ENCODE assay signal across 8 mouse cellular contexts in genomic region chr4:154026441-154026761, GRCm38 (mm10). TPM values are rescaled to one million over a fixed set of nuclear protein-coding genes. Genes with fewer than 3 reads are reported as not detected.
DNase-seq lines count a peak whose midpoint lies in the region; ATAC-seq and TF ChIP-seq lines count a peak whose summit lies in the region.

No protein-coding gene starts in this region.

- DNase-seq in heart, adult 8-10 months (ENCODE audit: low spot score) = no peak
- DNase-seq in G1E (ENCODE audit: low spot score) = no peak
- DNase-seq in hindbrain, embryonic 11.5 days (ENCODE audit: low spot score) = no peak
- no peak for DNase-seq in midbrain, embryonic 10.5 days (ENCODE audit: low spot score)
- no peak for DNase-seq in right cerebral cortex, postnatal 10 days (ENCODE audit: low spot score in 2 of 2)
- no peak for DNase-seq in left cerebral cortex, postnatal 4 days
- DNase-seq in retina, embryonic 14.5 days (ENCODE audit: low spot score) = no peak

- H3K27ac ChIP-seq in heart, embryonic 13.5 days (replicated peaks) = peak overlapping the region; percentile 81; the same call in 1 of the 2 replicates
- H3K27ac ChIP-seq in hindbrain, embryonic 11.5 days (ENCODE audit: low read depth, low read length) = no peak overlapping the region
- peak overlapping the region; percentile 69; the same call in 1 of the 2 replicates for H3K27ac ChIP-seq in midbrain, embryonic 10.5 days (replicated peaks)

- no peak for ATAC-seq in heart, embryonic 13.5 days (ENCODE audit: extremely low read depth, insufficient number of reproducible peaks, low FRiP score, low TSS enrichment)
- no peak for ATAC-seq in G1E (ENCODE audit: extremely low read depth, insufficient number of reproducible peaks, low FRiP score, poor library complexity, severe bottlenecking)
- no peak for ATAC-seq in hindbrain, embryonic 11.5 days (ENCODE audit: low FRiP score)

- intact Hi-C loops in left cerebral cortex, postnatal 4 days (cut with DNase I) = no loop called here

- H3K27me3 ChIP-seq in heart, embryonic 13.5 days (replicated peaks) = peaks cover 13% of the 10 kb centered on the region; the same call in 1 of the 2 replicates
- no peaks in the 10 kb centered on the region for H3K27me3 ChIP-seq in G1E (ENCODE audit: insufficient read depth, low read length)
- H3K27me3 ChIP-seq in hindbrain, embryonic 11.5 days (ENCODE audit: control insufficient read depth, insufficient read depth, low read length) = peaks cover 7% of the 10 kb centered on the region; the same call in 1 of the 2 replicates
- H3K27me3 ChIP-seq in midbrain, embryonic 10.5 days (ENCODE audit: low read depth, poor library complexity, severe bottlenecking) = peaks cover 35% of the 10 kb centered on the region

- H3K4me3 ChIP-seq in heart, embryonic 13.5 days = peak overlapping the region; percentile 63
- H3K4me3 ChIP-seq in G1E (ENCODE audit: low read depth, low read length) = peak overlapping the region; percentile 89
- peak overlapping the region; percentile 24 for H3K4me3 ChIP-seq in hindbrain, embryonic 11.5 days (ENCODE audit: low read depth, low read length)
- H3K4me3 ChIP-seq in midbrain, embryonic 10.5 days = peak overlapping the region; percentile 54

- H3K4me2 ChIP-seq in heart, embryonic 13.5 days = peak overlapping the region; percentile 86
- peak overlapping the region; percentile 54 for H3K4me2 ChIP-seq in hindbrain, embryonic 11.5 days (replicated peaks; ENCODE audit: low read depth, low read length)

- H3K9me3 ChIP-seq in heart, embryonic 13.5 days = no peaks in the 10 kb centered on the region
- H3K9me3 ChIP-seq in G1E (replicated peaks) = no peaks in the 10 kb centered on the region
- H3K9me3 ChIP-seq in hindbrain, embryonic 11.5 days (ENCODE audit: control insufficient read depth, low read length) = no peaks in the 10 kb centered on the region
- no peaks in the 10 kb centered on the region for H3K9me3 ChIP-seq in midbrain, embryonic 10.5 days (replicated peaks)

- TF ChIP-seq CTCF in G1E (IDR thresholded peaks at IDR 0.05; ENCODE audit: low read depth, low read length) = no peak

- H3K9ac ChIP-seq in heart, embryonic 13.5 days = peak overlapping the region; percentile 78
- H3K9ac ChIP-seq in hindbrain, embryonic 11.5 days (ENCODE audit: low read depth, low read length) = no peak overlapping the region

- H3K4me1 ChIP-seq in heart, embryonic 13.5 days = peaks cover 50% of the 10 kb centered on the region
- H3K4me1 ChIP-seq in G1E (ENCODE audit: insufficient read depth, low read depth, low read length) = peaks cover 64% of the 10 kb centered on the region
- peaks cover 6% of the 10 kb centered on the region; the same call in 1 of the 2 replicates for H3K4me1 ChIP-seq in hindbrain, embryonic 11.5 days (replicated peaks; ENCODE audit: control insufficient read depth, insufficient read depth, low read length)
- H3K4me1 ChIP-seq in midbrain, embryonic 10.5 days = peaks cover 40% of the 10 kb centered on the region

- 29% methylated on average over 2 of the region's 2 CpGs for WGBS in heart, embryonic 13.5 days
- 26% methylated on average over 2 of the region's 2 CpGs for WGBS in hindbrain, embryonic 11.5 days
- WGBS in midbrain, embryonic 10.5 days = 31% methylated on average over 2 of the region's 2 CpGs

- H3K36me3 ChIP-seq in heart, embryonic 13.5 days = peaks cover 13% of the 10 kb centered on the region
- peaks cover 69% of the 10 kb centered on the region for H3K36me3 ChIP-seq in G1E (replicated peaks)
- no peaks in the 10 kb centered on the region; the same call in 1 of the 2 replicates for H3K36me3 ChIP-seq in hindbrain, embryonic 11.5 days (ENCODE audit: control insufficient read depth, insufficient read depth, low read length)
- peaks cover 10% of the 10 kb centered on the region for H3K36me3 ChIP-seq in midbrain, embryonic 10.5 days

RNA-seq across cellular contexts. Expression of gene Smim1, which starts 0.4 kb away (rescaled TPM):
- 68.2 and 74.7 TPM in 2 replicates for polyA plus RNA-seq in heart, embryonic 13.5 days (2015; fragmentation: Nextera tagmentation; extraction: Ambion mirVana)
- total RNA-seq in heart, adult 8-10 months (2022) = 1 to 10 TPM; 4.5 to 9.7 (median 6.5) TPM
- 74.3 and 100.0 TPM in 2 replicates for total RNA-seq in G1E (2014; fragmentation: Nextera tagmentation)
- 69.2 and 103 TPM in 2 replicates for total RNA-seq in G1E (2017)
- polyA plus RNA-seq in G1E (2012) = 58.4 and 87.4 TPM in 2 replicates
- polyA plus RNA-seq in hindbrain, embryonic 11.5 days (2014; fragmentation: Nextera tagmentation; extraction: Ambion mirVana) = 9.7 and 9.8 TPM in 2 replicates
- 18.4 and 21.2 TPM in 2 replicates for polyA plus RNA-seq in midbrain, embryonic 10.5 days (2016; fragmentation: Nextera tagmentation; extraction: Ambion mirVana)
- total RNA-seq in left cerebral cortex, postnatal 4 days (2021) = 1 to 10 TPM; 2.0 to 2.1 TPM

RNA-seq across cellular contexts. Expression of gene Lrrc47, which starts 14.9 kb away (rescaled TPM):
- polyA plus RNA-seq in heart, embryonic 13.5 days (2015; fragmentation: Nextera tagmentation; extraction: Ambion mirVana) = 13.3 and 13.9 TPM in 2 replicates
- 10 to 100 TPM; 30.6 to 37.7 (median 32.4) TPM for total RNA-seq in heart, adult 8-10 months (2022)
- total RNA-seq in G1E (2014; fragmentation: Nextera tagmentation) = 17.5 and 24.8 TPM in 2 replicates
- total RNA-seq in G1E (2017) = 28.7 and 40.7 TPM in 2 replicates
- 201 and 254 TPM in 2 replicates for polyA plus RNA-seq in G1E (2012)
- 11.8 and 14.2 TPM in 2 replicates for polyA plus RNA-seq in hindbrain, embryonic 11.5 days (2014; fragmentation: Nextera tagmentation; extraction: Ambion mirVana)
- 21.3 and 23.0 TPM in 2 replicates for polyA plus RNA-seq in midbrain, embryonic 10.5 days (2016; fragmentation: Nextera tagmentation; extraction: Ambion mirVana)
- total RNA-seq in left cerebral cortex, postnatal 4 days (2021) = 10 to 100 TPM; 54.2 to 59.9 TPM

RNA-seq across cellular contexts. Expression of gene Ccdc27, which starts 16.1 kb away (rescaled TPM):
- not detected in 2 replicates for polyA plus RNA-seq in heart, embryonic 13.5 days (2015; fragmentation: Nextera tagmentation; extraction: Ambion mirVana)
- total RNA-seq in heart, adult 8-10 months (2022) = not detected
- total RNA-seq in G1E (2014; fragmentation: Nextera tagmentation) (not detected in 2 replicates), G1E (2017) (not detected in 2 replicates)
- polyA plus RNA-seq in G1E (2012) = not detected in 2 replicates
- polyA plus RNA-seq in hindbrain, embryonic 11.5 days (2014; fragmentation: Nextera tagmentation; extraction: Ambion mirVana) = not detected in 2 replicates
- polyA plus RNA-seq in midbrain, embryonic 10.5 days (2016; fragmentation: Nextera tagmentation; extraction: Ambion mirVana) = not detected in 2 replicates
- total RNA-seq in left cerebral cortex, postnatal 4 days (2021) = under 1 TPM; 0.22 to 0.30 TPM

RNA-seq across cellular contexts. Expression of gene Cep104, which starts 51.4 kb away (rescaled TPM):
- polyA plus RNA-seq in heart, embryonic 13.5 days (2015; fragmentation: Nextera tagmentation; extraction: Ambion mirVana) = 12.9 TPM in 2 replicates
- 10 to 100 TPM; 29.4 to 34.6 (median 32.1) TPM for total RNA-seq in heart, adult 8-10 months (2022)
- total RNA-seq in G1E (2014; fragmentation: Nextera tagmentation) (12.0 and 14.7 TPM in 2 replicates), G1E (2017) (6.1 and 7.7 TPM in 2 replicates)
- polyA plus RNA-seq in G1E (2012) = 6.6 and 8.6 TPM in 2 replicates
- 16.8 and 19.7 TPM in 2 replicates for polyA plus RNA-seq in hindbrain, embryonic 11.5 days (2014; fragmentation: Nextera tagmentation; extraction: Ambion mirVana)
- polyA plus RNA-seq in midbrain, embryonic 10.5 days (2016; fragmentation: Nextera tagmentation; extraction: Ambion mirVana) = 21.5 and 22.8 TPM in 2 replicates
- total RNA-seq in left cerebral cortex, postnatal 4 days (2021) = 10 to 100 TPM; 22.5 to 23.1 TPM

RNA-seq across cellular contexts. Expression of gene Dffb, which starts 51.5 kb away (rescaled TPM):
- polyA plus RNA-seq in heart, embryonic 13.5 days (2015; fragmentation: Nextera tagmentation; extraction: Ambion mirVana) = 7.6 and 9.1 TPM in 2 replicates
- 1 to 10 TPM; 1.1 to 5.3 (median 2.0) TPM for total RNA-seq in heart, adult 8-10 months (2022)
- total RNA-seq in G1E (2014; fragmentation: Nextera tagmentation) = 6.8 and 11.0 TPM in 2 replicates
- 17.0 and 20.5 TPM in 2 replicates for total RNA-seq in G1E (2017)
- polyA plus RNA-seq in G1E (2012) = 13.4 and 16.7 TPM in 2 replicates
- 10.7 and 11.4 TPM in 2 replicates for polyA plus RNA-seq in hindbrain, embryonic 11.5 days (2014; fragmentation: Nextera tagmentation; extraction: Ambion mirVana)
- 13.1 and 14.3 TPM in 2 replicates for polyA plus RNA-seq in midbrain, embryonic 10.5 days (2016; fragmentation: Nextera tagmentation; extraction: Ambion mirVana)
- 10 to 100 TPM; 15.1 to 17.0 TPM for total RNA-seq in left cerebral cortex, postnatal 4 days (2021)

Comparison
In these comparisons a context has a peak if more than half of its experiments do, and no peak if none do; other contexts are left out.
1. H3K4me3 ChIP-seq: peak in every context shown above with its lines; median percentile 89 in G1E; 63 in heart, embryonic 13.5 days; 54 in midbrain, embryonic 10.5 days; 24 in hindbrain, embryonic 11.5 days.